Mouse (Mus musculus): ENCODE data around the gene Lrmda. TPM values are rescaled to one million over a fixed set of nuclear protein-coding genes. Genes with fewer than 3 reads are reported as not detected.

The Lrmda gene
- polyA plus RNA-seq (2015; fragmentation: Nextera tagmentation; extraction: Ambion mirVana): 0.43 and 0.60 TPM in 2 replicates

- Histone ChIP-seq H3K4me2 (peak within 1 kb of the TSS; percentile 73), H3K9me3 (no peaks in the 10 kb centered on the region), H3K9ac (peak within 1 kb of the TSS; percentile 72), H3K4me3 (peak within 1 kb of the TSS; percentile 53), H3K27me3 (replicated peaks) (peaks cover 56% of the 10 kb centered on the region), H3K27ac (replicated peaks) (no peak within 1 kb of the TSS), H3K36me3 (no peaks in the 10 kb centered on the region), H3K4me1 (peaks cover 18% of the 10 kb centered on the region)
- 0 out of 2 replicates have a peak, but pooled peaks have one; percentile 50 for ATAC-seq (ENCODE audit: extremely low read depth, insufficient number of reproducible peaks, low FRiP score, low TSS enrichment)
- WGBS: 3% methylated on average over 33 of the region's 33 CpGs
These were observed at the start of gene Lrmda for GRCm38 (mm10) chr14:22019252-22019948. TSS of gene Lrmda (plus strand) at chr14:22019712.

- under 1% methylated on average over 22 of the region's 22 CpGs for WGBS
- Histone ChIP-seq H3K4me3 (peak overlapping the region; percentile 52), H3K4me2 (peak overlapping the region; percentile 83), H3K36me3 (peaks cover 11% of the 10 kb centered on the region), H3K27me3 (replicated peaks) (peaks cover 39% of the 10 kb centered on the region), H3K9me3 (no peaks in the 10 kb centered on the region), H3K4me1 (peaks cover 35% of the 10 kb centered on the region), H3K9ac (no peak overlapping the region), H3K27ac (replicated peaks) (0 out of 2 replicates have a peak overlapping the region, but pooled peaks have one; percentile 12)
- ATAC-seq (ENCODE audit: extremely low read depth, insufficient number of reproducible peaks, low FRiP score, low TSS enrichment): no peak
These were observed 38.0 kb upstream of the Lrmda start for GRCm38 (mm10) chr14:21981462-21981861.

GRCm38 (mm10) chr14:21982096-21982591, 37.4 kb upstream of the Lrmda start:
- peak overlapping the region; percentile 83 for H3K4me2 ChIP-seq
- peak overlapping the region; percentile 79 for H3K9ac ChIP-seq
- H3K27me3 ChIP-seq (replicated peaks): peaks cover 39% of the 10 kb centered on the region
- H3K9me3 ChIP-seq: no peaks in the 10 kb centered on the region
- peaks cover 41% of the 10 kb centered on the region for H3K4me1 ChIP-seq
- ATAC-seq (ENCODE audit: extremely low read depth, insufficient number of reproducible peaks, low FRiP score, low TSS enrichment): no peak
- H3K27ac ChIP-seq (replicated peaks): peak overlapping the region; percentile 65
- peak overlapping the region; percentile 52 for H3K4me3 ChIP-seq
- WGBS: 36% methylated on average over 14 of the region's 14 CpGs
- H3K36me3 ChIP-seq: peaks cover 11% of the 10 kb centered on the region

- no peak for ATAC-seq (ENCODE audit: extremely low read depth, insufficient number of reproducible peaks, low FRiP score, low TSS enrichment)
- H3K27ac ChIP-seq (replicated peaks): peak overlapping the region; percentile 65
- 6% methylated on average over 38 of the region's 38 CpGs for WGBS
These were observed 36.8 kb upstream of the Lrmda start for GRCm38 (mm10) chr14:21982592-21983310.

GRCm38 (mm10) chr14:21983311-21983949, 36.1 kb upstream of the Lrmda start:
- peak overlapping the region; percentile 83 for H3K4me2 ChIP-seq
- H3K9ac ChIP-seq: peak overlapping the region; percentile 79
- H3K4me1 ChIP-seq: peaks cover 42% of the 10 kb centered on the region
- H3K9me3 ChIP-seq: no peaks in the 10 kb centered on the region
- H3K4me3 ChIP-seq: peak overlapping the region; percentile 52
- H3K27ac ChIP-seq (replicated peaks): peak overlapping the region; percentile 65
- no peak for ATAC-seq (ENCODE audit: extremely low read depth, insufficient number of reproducible peaks, low FRiP score, low TSS enrichment)
- WGBS: 2% methylated on average over 22 of the region's 22 CpGs
- peaks cover 11% of the 10 kb centered on the region for H3K36me3 ChIP-seq
- peaks cover 40% of the 10 kb centered on the region for H3K27me3 ChIP-seq (replicated peaks)

More at GRCm38 (mm10) chr14:21982592-21983310, 36.8 kb upstream of the Lrmda start:
- Histone ChIP-seq H3K4me1 (peaks cover 42% of the 10 kb centered on the region), H3K4me3 (peak overlapping the region; percentile 52), H3K9me3 (no peaks in the 10 kb centered on the region), H3K9ac (peak overlapping the region; percentile 79), H3K36me3 (peaks cover 11% of the 10 kb centered on the region), H3K27me3 (replicated peaks) (peaks cover 39% of the 10 kb centered on the region), H3K4me2 (peak overlapping the region; percentile 83)

- H3K4me1 ChIP-seq: peaks cover 49% of the 10 kb centered on the region
- ATAC-seq (ENCODE audit: extremely low read depth, insufficient number of reproducible peaks, low FRiP score, low TSS enrichment): no peak
These were observed 35.4 kb upstream of the Lrmda start for GRCm38 (mm10) chr14:21983950-21984730.

GRCm38 (mm10) chr14:21984757-21985425, 34.6 kb upstream of the Lrmda start:
- H3K36me3 ChIP-seq: peaks cover 11% of the 10 kb centered on the region
- H3K9ac ChIP-seq: peak overlapping the region; percentile 91
- peak overlapping the region; percentile 95 for H3K4me2 ChIP-seq
- H3K27ac ChIP-seq (replicated peaks): peak overlapping the region; percentile 96
- ATAC-seq (ENCODE audit: extremely low read depth, insufficient number of reproducible peaks, low FRiP score, low TSS enrichment): no peak
- H3K4me1 ChIP-seq: peaks cover 57% of the 10 kb centered on the region
- H3K4me3 ChIP-seq: peak overlapping the region; percentile 84
- H3K27me3 ChIP-seq (replicated peaks): peaks cover 51% of the 10 kb centered on the region
- H3K9me3 ChIP-seq: no peaks in the 10 kb centered on the region
- 7% methylated on average over 49 of the region's 49 CpGs for WGBS

More at GRCm38 (mm10) chr14:21983950-21984730, 35.4 kb upstream of the Lrmda start:
- Histone ChIP-seq H3K4me2 (peak overlapping the region; percentile 95), H3K27ac (replicated peaks) (peak overlapping the region; percentile 96; the same call in 1 of the 2 replicates), H3K9ac (peak overlapping the region; percentile 91), H3K4me3 (peak overlapping the region; percentile 84), H3K27me3 (replicated peaks) (peaks cover 47% of the 10 kb centered on the region), H3K36me3 (peaks cover 11% of the 10 kb centered on the region), H3K9me3 (no peaks in the 10 kb centered on the region)
- WGBS: 16% methylated on average over 18 of the region's 18 CpGs

- H3K9ac ChIP-seq: peak overlapping the region; percentile 91
- H3K27me3 ChIP-seq (replicated peaks): peaks cover 54% of the 10 kb centered on the region
- H3K4me2 ChIP-seq: peak overlapping the region; percentile 95
- peak overlapping the region; percentile 96 for H3K27ac ChIP-seq (replicated peaks)
- H3K36me3 ChIP-seq: peaks cover 11% of the 10 kb centered on the region
- H3K4me1 ChIP-seq: peaks cover 61% of the 10 kb centered on the region
- peak overlapping the region; percentile 84 for H3K4me3 ChIP-seq
- WGBS: 3% methylated on average over 37 of the region's 37 CpGs
- ATAC-seq (ENCODE audit: extremely low read depth, insufficient number of reproducible peaks, low FRiP score, low TSS enrichment): no peak
- no peaks in the 10 kb centered on the region for H3K9me3 ChIP-seq
These were observed 34.0 kb upstream of the Lrmda start for GRCm38 (mm10) chr14:21985426-21985931.

- no peak for ATAC-seq (ENCODE audit: extremely low read depth, insufficient number of reproducible peaks, low FRiP score, low TSS enrichment)
- H3K27ac ChIP-seq (replicated peaks): peak overlapping the region; percentile 96
- peak overlapping the region; percentile 84 for H3K4me3 ChIP-seq
- no peaks in the 10 kb centered on the region for H3K9me3 ChIP-seq
- H3K27me3 ChIP-seq (replicated peaks): peaks cover 56% of the 10 kb centered on the region
- peak overlapping the region; percentile 91 for H3K9ac ChIP-seq
- peaks cover 11% of the 10 kb centered on the region for H3K36me3 ChIP-seq
- peaks cover 67% of the 10 kb centered on the region for H3K4me1 ChIP-seq
- 1% methylated on average over 59 of the region's 62 CpGs for WGBS
- peak overlapping the region; percentile 95 for H3K4me2 ChIP-seq
These were observed 33.4 kb upstream of the Lrmda start for GRCm38 (mm10) chr14:21985981-21986732.
